8 mouse cellular contexts compared by ENCODE assay signal in genomic region chr2:165326304-165327190, GRCm38 (mm10). TPM values are rescaled to one million over a fixed set of nuclear protein-coding genes. Genes with fewer than 3 reads are reported as not detected.
A peak's percentile ranks its signal among the peaks of the same experiment; 100 is the strongest.
DNase-seq lines count a peak whose midpoint lies in the region; ATAC-seq and TF ChIP-seq lines count a peak whose summit lies in the region.

Gene Elmo2 (minus strand): TSS chr2:165326479.

- H3K9ac ChIP-seq in forebrain, embryonic 12.5 days: peak within 1 kb of the TSS; percentile 89
- peak within 1 kb of the TSS; percentile 81 for H3K9ac ChIP-seq in heart, postnatal 0 days (replicated peaks; ENCODE audit: low read depth, low read length)
- peak within 1 kb of the TSS; percentile 89 for H3K9ac ChIP-seq in liver, embryonic 16.5 days (ENCODE audit: low read depth, low read length)
- H3K9ac ChIP-seq in neural tube, embryonic 13.5 days: peak within 1 kb of the TSS; percentile 96

- peak; percentile 50; the same call in 1 of the 2 replicates for TF ChIP-seq POLR2A in testis, adult 2 months (IDR thresholded peaks at IDR 0.05; ENCODE audit: control insufficient read depth, low read depth, low read length)

- DNase-seq in c-Kit-positive CD71-positive TER-119-positive erythroid progenitor cells, embryonic 14.5 days (ENCODE audit: low spot score): peak; percentile 97
- peak; percentile 96 for DNase-seq in heart, postnatal 0 days (ENCODE audit: low spot score)
- peak; percentile 96 to 98 for DNase-seq in kidney, postnatal 4 days

- H3K4me3 ChIP-seq in E14TG2a.4 (replicated peaks; ENCODE audit: low read length): peak within 1 kb of the TSS; percentile 91
- peak within 1 kb of the TSS; percentile 93 for H3K4me3 ChIP-seq in forebrain, embryonic 12.5 days (replicated peaks)
- peak within 1 kb of the TSS; percentile 90 for H3K4me3 ChIP-seq in heart, postnatal 0 days (ENCODE audit: low read depth, low read length)
- peak within 1 kb of the TSS; percentile 87 for H3K4me3 ChIP-seq in liver, embryonic 16.5 days (ENCODE audit: low read depth, low read length)
- H3K4me3 ChIP-seq in neural tube, embryonic 13.5 days: peak within 1 kb of the TSS; percentile 94
- peak within 1 kb of the TSS; percentile 93 for H3K4me3 ChIP-seq in testis, adult 2 months (ENCODE audit: control insufficient read depth, low read depth, low read length)

- peaks cover 13% of the 10 kb centered on the region for H3K27me3 ChIP-seq in E14TG2a.4 (ENCODE audit: insufficient read depth, low read length)
- H3K27me3 ChIP-seq in forebrain, embryonic 12.5 days: peaks cover 17% of the 10 kb centered on the region
- H3K27me3 ChIP-seq in heart, postnatal 0 days (ENCODE audit: control insufficient read depth, insufficient read depth, low read length): no peaks in the 10 kb centered on the region
- no peaks in the 10 kb centered on the region for H3K27me3 ChIP-seq in liver, embryonic 16.5 days (ENCODE audit: control insufficient read depth, insufficient read depth, low read depth, low read length)
- H3K27me3 ChIP-seq in neural tube, embryonic 13.5 days: peaks cover 20% of the 10 kb centered on the region
- H3K27me3 ChIP-seq in testis, adult 2 months (ENCODE audit: control insufficient read depth, insufficient read depth, low read length): no peaks in the 10 kb centered on the region

- peak within 1 kb of the TSS; percentile 77 for H3K4me2 ChIP-seq in forebrain, embryonic 12.5 days
- peak within 1 kb of the TSS; percentile 82 for H3K4me2 ChIP-seq in heart, postnatal 0 days (ENCODE audit: low read depth, low read length)
- peak within 1 kb of the TSS; percentile 92 for H3K4me2 ChIP-seq in liver, embryonic 16.5 days (ENCODE audit: low read depth, low read length)
- peak within 1 kb of the TSS; percentile 98 for H3K4me2 ChIP-seq in neural tube, embryonic 13.5 days

- peaks cover 49% of the 10 kb centered on the region for H3K4me1 ChIP-seq in E14TG2a.4 (replicated peaks; ENCODE audit: low read depth, low read length)
- H3K4me1 ChIP-seq in forebrain, embryonic 12.5 days: peaks cover 55% of the 10 kb centered on the region
- H3K4me1 ChIP-seq in heart, postnatal 0 days (ENCODE audit: control insufficient read depth, insufficient read depth): peaks cover 24% of the 10 kb centered on the region
- peaks cover 42% of the 10 kb centered on the region for H3K4me1 ChIP-seq in liver, embryonic 16.5 days (ENCODE audit: control insufficient read depth, low read depth, low read length)
- peaks cover 51% of the 10 kb centered on the region for H3K4me1 ChIP-seq in neural tube, embryonic 13.5 days (replicated peaks)
- peaks cover 12% of the 10 kb centered on the region for H3K4me1 ChIP-seq in testis, adult 2 months (ENCODE audit: control insufficient read depth, insufficient read depth, low read length)

- no peak for TF ChIP-seq CTCF in E14TG2a.4 (conservative IDR thresholded peaks at IDR 0.05; ENCODE audit: low read length)
- no peak for TF ChIP-seq CTCF in heart, postnatal 0 days (IDR thresholded peaks at IDR 0.05; ENCODE audit: low read depth)
- TF ChIP-seq CTCF in testis, adult 2 months (IDR thresholded peaks at IDR 0.05; ENCODE audit: control insufficient read depth, insufficient read depth, insufficient replicate concordance, low read depth, low read length): no peak

- TF ChIP-seq EP300 in heart, postnatal 0 days (IDR thresholded peaks at IDR 0.05; ENCODE audit: low read depth): 0 out of 2 replicates have a peak, but pooled peaks have one; percentile 36

- H3K27ac ChIP-seq in forebrain, embryonic 12.5 days: peak within 1 kb of the TSS; percentile 89
- peak within 1 kb of the TSS; percentile 68 for H3K27ac ChIP-seq in heart, postnatal 0 days (ENCODE audit: low read depth)
- H3K27ac ChIP-seq in liver, embryonic 16.5 days (ENCODE audit: low read length): peak within 1 kb of the TSS; percentile 21; the same call in 1 of the 2 replicates
- peak within 1 kb of the TSS; percentile 94 for H3K27ac ChIP-seq in neural tube, embryonic 13.5 days (replicated peaks)
- peak within 1 kb of the TSS; percentile 3 for H3K27ac ChIP-seq in testis, adult 2 months (ENCODE audit: control insufficient read depth, insufficient read depth, low read depth, low read length)

- H3K36me3 ChIP-seq in E14TG2a.4 (ENCODE audit: insufficient read depth, low read length): peaks cover 10% of the 10 kb centered on the region
- no peaks in the 10 kb centered on the region; the same call in 1 of the 2 replicates for H3K36me3 ChIP-seq in forebrain, embryonic 12.5 days (replicated peaks)
- no peaks in the 10 kb centered on the region for H3K36me3 ChIP-seq in heart, postnatal 0 days (replicated peaks; ENCODE audit: control insufficient read depth, insufficient read depth, low read length)
- no peaks in the 10 kb centered on the region for H3K36me3 ChIP-seq in liver, embryonic 16.5 days (ENCODE audit: control insufficient read depth, insufficient read depth)
- no peaks in the 10 kb centered on the region for H3K36me3 ChIP-seq in neural tube, embryonic 13.5 days
- no peaks in the 10 kb centered on the region for H3K36me3 ChIP-seq in testis, adult 2 months (ENCODE audit: control insufficient read depth, insufficient read depth, low read length)

- under 1% methylated on average over 50 of the region's 55 CpGs for WGBS in forebrain, embryonic 12.5 days
- WGBS in heart, postnatal 0 days: under 1% methylated on average over 42 of the region's 55 CpGs
- WGBS in liver, embryonic 16.5 days (ENCODE audit: insufficient replicate concordance): under 1% methylated on average over 55 of the region's 55 CpGs
- WGBS in neural tube, embryonic 13.5 days: under 1% methylated on average over 55 of the region's 55 CpGs

- H3K9me3 ChIP-seq in E14TG2a.4 (ENCODE audit: low read length): no peaks in the 10 kb centered on the region
- no peaks in the 10 kb centered on the region for H3K9me3 ChIP-seq in forebrain, embryonic 12.5 days
- no peaks in the 10 kb centered on the region for H3K9me3 ChIP-seq in heart, postnatal 0 days (replicated peaks; ENCODE audit: control insufficient read depth, low read length)
- H3K9me3 ChIP-seq in liver, embryonic 16.5 days (replicated peaks; ENCODE audit: control insufficient read depth, low read length): no peaks in the 10 kb centered on the region
- no peaks in the 10 kb centered on the region for H3K9me3 ChIP-seq in neural tube, embryonic 13.5 days

- peak; percentile 97 for ATAC-seq in forebrain, embryonic 12.5 days (ENCODE audit: low FRiP score)
- peak; percentile 99 for ATAC-seq in heart, postnatal 0 days (ENCODE audit: insufficient read depth, low read depth)
- peak; percentile 98 for ATAC-seq in liver, embryonic 16.5 days (ENCODE audit: low read depth)
- ATAC-seq in neural tube, embryonic 13.5 days (ENCODE audit: low read depth): peak; percentile 95

RNA-seq across cellular contexts. Expression of gene Elmo2, which starts in this region (rescaled TPM):
- polyA plus RNA-seq in forebrain, embryonic 12.5 days (2016; fragmentation: Nextera tagmentation; extraction: Ambion mirVana): 94.6 and 99.7 TPM in 2 replicates
- 69.6 and 70.6 TPM in 2 replicates for total RNA-seq in heart, postnatal 0 days (2014; rRNA removed; ENCODE audit: low replicate concordance)
- polyA plus RNA-seq in heart, postnatal 0 days (2015; fragmentation: Nextera tagmentation; extraction: Ambion mirVana): 24.1 and 24.6 TPM in 2 replicates
- 15.9 and 16.3 TPM in 2 replicates for polyA plus RNA-seq in liver, embryonic 16.5 days (2015; fragmentation: Nextera tagmentation; extraction: Ambion mirVana)
- 89.8 and 95.7 TPM in 2 replicates for polyA plus RNA-seq in neural tube, embryonic 13.5 days (2015; fragmentation: Nextera tagmentation; extraction: Ambion mirVana)
- polyA plus RNA-seq in testis, adult 2 months (2012; rRNA removed): 13.8 and 14.3 TPM in 2 replicates

Comparison
In these comparisons a context has a peak if more than half of its experiments do, and no peak if none do; other contexts are left out.
1. Peak in every context shown above with its lines: DNase-seq, ATAC-seq, H3K4me3 ChIP-seq and H3K27ac ChIP-seq.
2. H3K27ac ChIP-seq: peak in every context shown above with its lines; median percentile 94 in neural tube, embryonic 13.5 days; 89 in forebrain, embryonic 12.5 days; 68 in heart, postnatal 0 days; 21 in liver, embryonic 16.5 days; 3 in testis, adult 2 months.